Mouse (Mus musculus): ENCODE measurements around the gene Stx2.

DNA sequence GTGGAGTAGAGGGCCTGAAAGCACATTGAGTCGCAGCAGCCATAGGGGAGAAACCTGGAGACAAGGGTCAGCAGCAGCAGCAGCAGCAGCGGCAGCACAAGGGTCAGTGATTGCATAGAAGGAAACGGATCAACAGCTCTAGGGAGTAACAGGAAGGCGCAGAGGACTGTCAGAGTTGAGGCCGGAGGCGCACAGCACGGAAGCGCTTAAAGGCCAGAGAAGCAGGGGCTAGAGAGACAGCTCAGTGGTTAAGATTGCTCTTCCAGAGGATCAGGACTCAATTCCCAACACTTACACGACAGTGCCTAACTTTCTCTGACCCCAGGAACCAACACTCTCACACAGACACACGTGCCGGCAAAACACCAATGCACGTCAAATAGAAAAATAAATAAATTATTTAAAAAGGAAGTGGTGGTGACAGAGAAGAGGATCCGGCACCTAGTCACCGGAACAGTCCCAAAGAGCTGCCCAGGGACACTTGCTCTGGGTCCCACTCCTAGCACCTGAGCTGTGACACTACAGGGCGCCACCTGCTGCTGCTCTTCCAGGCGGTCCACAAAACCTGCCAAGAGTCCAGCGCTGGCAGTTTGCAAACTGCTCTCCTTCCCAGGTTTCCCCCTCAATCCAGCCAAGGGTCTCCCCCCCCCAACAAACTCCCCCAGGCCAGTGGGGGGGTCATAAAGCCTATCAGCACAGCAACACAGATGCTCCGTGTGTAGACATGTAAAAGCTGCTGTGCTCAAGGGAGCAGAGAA lies 2.2 kb downstream of the Stx2 start:
- no peak for TF ChIP-seq CTCF (conservative IDR thresholded peaks at IDR 0.05; ENCODE audit: low read length)
- TF ChIP-seq NANOG (IDR thresholded peaks at IDR 0.05; ENCODE audit: borderline replicate concordance, low read length), result no peak
- no peak for TF ChIP-seq POU5F1 (IDR thresholded peaks at IDR 0.05; ENCODE audit: borderline replicate concordance, low read length)
